Mouse (Mus musculus): Measurements from ENCODE around the gene Rftn1. TPM values are rescaled to one million over a fixed set of nuclear protein-coding genes. Genes with fewer than 3 reads are reported as not detected.

Gene Rftn1
- polyA plus RNA-seq, 1 experiment = 6.8 TPM

DNA sequence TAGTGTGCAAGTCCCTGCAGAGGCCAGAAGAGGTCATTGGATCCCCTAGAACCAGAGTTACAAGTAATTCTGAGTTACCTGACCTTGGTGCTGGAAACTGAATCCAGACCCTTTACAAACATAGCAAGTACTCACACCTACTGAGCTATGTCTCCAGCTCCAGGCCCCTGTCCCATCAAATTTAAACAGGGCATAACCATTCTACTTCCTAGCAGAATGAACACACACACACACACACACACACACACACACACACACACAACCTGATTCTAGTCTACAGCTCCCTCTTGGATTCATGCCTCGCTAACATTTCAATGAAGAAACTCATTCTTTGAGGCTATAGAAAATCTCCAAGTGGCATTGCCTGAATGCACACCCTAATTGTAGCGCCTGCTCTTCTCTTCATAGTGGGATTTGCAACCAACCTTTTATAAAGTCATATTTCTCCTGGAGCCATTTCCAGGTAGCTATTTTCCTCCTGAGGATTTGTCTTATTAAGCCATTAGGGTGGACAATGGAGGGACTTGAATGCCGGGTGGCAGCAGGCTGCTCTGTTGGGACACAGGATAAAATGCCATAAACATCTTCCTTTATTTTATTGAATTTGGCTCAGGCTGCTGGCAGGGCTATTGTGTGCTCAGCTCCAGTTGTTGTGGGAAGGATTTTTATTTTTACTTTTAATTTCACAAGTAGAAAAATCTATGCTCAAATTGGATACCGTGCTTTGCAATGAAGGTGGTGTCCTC lies 213.6 kb downstream of the Rftn1 start:
- Histone ChIP-seq H3K36me3 (replicated peaks; ENCODE audit: low read length) (no peaks in the 10 kb centered on the region), H3K9me3 (0 out of 2 replicates have a peak, but pooled peaks cover 10% of the 10 kb centered on the region), H3K4me1 (no peaks in the 10 kb centered on the region), H3K27me3 (replicated peaks) (no peaks in the 10 kb centered on the region), H3K4me3 (replicated peaks) (no peak overlapping the region)
- TF ChIP-seq FLI1 (IDR thresholded peaks at IDR 0.05; ENCODE audit: low read length) (no peak), GATA1 (IDR thresholded peaks at IDR 0.05; ENCODE audit: borderline replicate concordance, low read length) (no peak)

DNA sequence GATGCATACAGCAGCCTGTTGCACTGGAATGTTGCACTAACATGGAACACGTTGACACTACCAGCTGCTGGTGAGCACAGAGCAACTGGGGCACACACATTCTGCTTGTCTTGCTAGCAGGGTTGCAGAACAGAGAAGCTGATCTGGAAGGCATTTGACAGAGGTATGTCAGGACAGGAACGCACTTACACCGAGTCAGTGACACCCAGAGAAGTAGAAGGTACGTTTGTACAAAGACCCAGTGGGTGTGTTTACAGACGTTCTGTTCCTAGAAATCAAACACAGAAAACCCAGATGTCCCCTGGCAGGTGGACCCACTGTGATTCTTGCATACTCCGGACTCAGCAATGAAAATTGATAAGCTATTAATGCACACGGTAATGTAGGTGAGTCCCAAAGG lies 215.0 kb downstream of the Rftn1 start:
- Histone ChIP-seq H3K4me1 (no peaks in the 10 kb centered on the region), H3K4me3 (replicated peaks) (peak overlapping the region; percentile 67), H3K9me3 (0 out of 2 replicates have a peak, but pooled peaks cover 8% of the 10 kb centered on the region), H3K36me3 (replicated peaks; ENCODE audit: low read length) (no peaks in the 10 kb centered on the region), H3K27me3 (replicated peaks) (no peaks in the 10 kb centered on the region)
- no peak for TF ChIP-seq FLI1 (IDR thresholded peaks at IDR 0.05; ENCODE audit: low read length)
- no peak for TF ChIP-seq GATA1 (IDR thresholded peaks at IDR 0.05; ENCODE audit: borderline replicate concordance, low read length)

DNA sequence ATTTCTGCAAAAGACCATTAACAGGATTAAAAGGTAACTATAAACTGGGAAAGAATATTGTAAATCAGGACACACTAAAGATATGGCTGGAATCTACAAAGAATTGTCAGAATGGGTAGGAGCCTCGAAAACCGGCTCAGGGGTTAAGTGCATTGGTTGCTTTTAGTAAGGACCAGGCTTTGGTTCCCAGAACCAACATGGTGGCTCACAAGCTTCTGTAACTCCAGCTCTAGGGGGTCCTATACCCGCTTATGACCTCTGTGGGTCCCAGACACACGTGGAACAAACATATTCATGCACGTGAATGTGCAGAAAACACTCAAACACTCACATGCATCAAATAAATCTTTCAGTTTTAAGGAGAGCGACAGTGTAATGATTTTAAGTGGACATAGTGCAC lies 215.5 kb downstream of the Rftn1 start:
- Histone ChIP-seq H3K36me3 (replicated peaks; ENCODE audit: low read length) (no peaks in the 10 kb centered on the region), H3K9me3 (0 out of 2 replicates have a peak, but pooled peaks cover 9% of the 10 kb centered on the region), H3K4me3 (replicated peaks) (no peak overlapping the region), H3K4me1 (no peaks in the 10 kb centered on the region), H3K27me3 (replicated peaks) (no peaks in the 10 kb centered on the region)
- TF ChIP-seq GATA1 (IDR thresholded peaks at IDR 0.05; ENCODE audit: borderline replicate concordance, low read length) (no peak), FLI1 (IDR thresholded peaks at IDR 0.05; ENCODE audit: low read length) (no peak)

GRCm38 (mm10) chr17:49972164-49972563 lies 218.3 kb downstream of the Rftn1 start:
- peaks cover 9% of the 10 kb centered on the region for H3K4me1 ChIP-seq

DNA sequence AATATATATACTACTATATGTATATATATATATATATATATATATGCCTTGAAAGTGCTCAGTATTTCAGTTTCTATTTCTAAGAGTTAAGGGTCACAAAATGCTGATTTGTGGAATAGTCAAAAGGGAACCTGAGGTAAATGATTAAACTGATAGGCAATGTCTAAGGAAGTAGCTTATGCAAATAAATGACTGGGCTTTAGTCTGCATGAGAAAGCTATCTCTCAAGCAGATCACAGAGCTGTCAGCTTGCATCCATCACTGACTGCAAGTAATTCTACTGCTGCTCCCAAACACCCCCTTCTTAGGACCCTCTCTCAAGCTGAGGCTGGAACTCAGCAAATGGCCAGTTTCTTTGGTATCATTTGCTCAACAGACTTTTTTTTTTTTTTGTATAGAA lies 219.4 kb downstream of the Rftn1 start:
- Histone ChIP-seq H3K4me3 (replicated peaks) (no peak overlapping the region), H3K4me1 (peaks cover 9% of the 10 kb centered on the region), H3K27me3 (replicated peaks) (no peaks in the 10 kb centered on the region), H3K36me3 (replicated peaks; ENCODE audit: low read length) (no peaks in the 10 kb centered on the region), H3K9me3 (0 out of 2 replicates have a peak, but pooled peaks cover 6% of the 10 kb centered on the region)
- no peak for TF ChIP-seq FLI1 (IDR thresholded peaks at IDR 0.05; ENCODE audit: low read length)
- TF ChIP-seq GATA1 (IDR thresholded peaks at IDR 0.05; ENCODE audit: borderline replicate concordance, low read length) = no peak

More at GRCm38 (mm10) chr17:49972164-49972563, 218.3 kb downstream of the Rftn1 start:
- H3K4me3 ChIP-seq (replicated peaks) = no peak overlapping the region
- TF ChIP-seq GATA1 (IDR thresholded peaks at IDR 0.05; ENCODE audit: borderline replicate concordance, low read length) = no peak
- no peaks in the 10 kb centered on the region for H3K36me3 ChIP-seq (replicated peaks; ENCODE audit: low read length)
- 0 out of 2 replicates have a peak, but pooled peaks cover 6% of the 10 kb centered on the region for H3K9me3 ChIP-seq
- H3K27me3 ChIP-seq (replicated peaks) = no peaks in the 10 kb centered on the region

DNA sequence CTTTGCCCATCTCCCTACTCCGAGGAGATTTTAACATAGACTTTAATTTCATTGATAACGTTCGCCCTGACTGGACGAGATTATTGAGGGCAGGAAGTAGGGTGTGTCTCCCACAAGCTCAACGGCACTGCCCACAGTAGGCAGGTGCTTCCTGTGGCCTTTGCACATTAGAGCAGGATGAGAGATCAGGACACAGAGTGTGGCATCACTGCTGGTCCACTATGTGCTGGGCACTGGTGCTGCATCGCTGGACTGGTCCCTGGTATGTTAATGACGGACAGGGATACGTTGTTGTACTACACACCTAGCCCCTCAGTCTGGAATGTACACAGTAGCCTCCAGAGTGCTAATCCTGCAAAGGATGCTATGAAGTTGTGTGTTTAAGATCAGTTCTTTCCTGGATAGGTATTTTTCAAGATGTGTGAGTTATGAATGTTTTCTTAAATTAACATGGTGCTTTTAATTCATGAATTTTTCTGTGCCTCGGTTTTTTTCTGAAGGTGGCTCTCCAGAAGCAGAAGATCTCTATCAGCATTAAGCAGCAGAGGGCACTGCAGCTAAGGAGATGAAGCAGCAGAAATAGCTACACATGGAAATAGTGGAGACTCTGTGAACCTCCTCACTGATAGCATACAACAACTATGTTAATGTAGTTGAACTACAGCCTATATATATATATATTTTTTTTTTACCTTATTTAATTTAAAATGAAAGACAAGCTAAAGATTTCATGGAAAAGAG lies 221.8 kb downstream of the Rftn1 start:
- TF ChIP-seq GATA1 (IDR thresholded peaks at IDR 0.05; ENCODE audit: borderline replicate concordance, low read length) = no peak
- TF ChIP-seq FLI1 (IDR thresholded peaks at IDR 0.05; ENCODE audit: low read length) = no peak
- H3K4me1 ChIP-seq = peaks cover 9% of the 10 kb centered on the region
- peak overlapping the region; percentile 71 for H3K4me3 ChIP-seq (replicated peaks)
- no peaks in the 10 kb centered on the region for H3K27me3 ChIP-seq (replicated peaks)
- no peaks in the 10 kb centered on the region for H3K36me3 ChIP-seq (replicated peaks; ENCODE audit: low read length)
- 0 out of 2 replicates have a peak, but pooled peaks cover 6% of the 10 kb centered on the region for H3K9me3 ChIP-seq

DNA sequence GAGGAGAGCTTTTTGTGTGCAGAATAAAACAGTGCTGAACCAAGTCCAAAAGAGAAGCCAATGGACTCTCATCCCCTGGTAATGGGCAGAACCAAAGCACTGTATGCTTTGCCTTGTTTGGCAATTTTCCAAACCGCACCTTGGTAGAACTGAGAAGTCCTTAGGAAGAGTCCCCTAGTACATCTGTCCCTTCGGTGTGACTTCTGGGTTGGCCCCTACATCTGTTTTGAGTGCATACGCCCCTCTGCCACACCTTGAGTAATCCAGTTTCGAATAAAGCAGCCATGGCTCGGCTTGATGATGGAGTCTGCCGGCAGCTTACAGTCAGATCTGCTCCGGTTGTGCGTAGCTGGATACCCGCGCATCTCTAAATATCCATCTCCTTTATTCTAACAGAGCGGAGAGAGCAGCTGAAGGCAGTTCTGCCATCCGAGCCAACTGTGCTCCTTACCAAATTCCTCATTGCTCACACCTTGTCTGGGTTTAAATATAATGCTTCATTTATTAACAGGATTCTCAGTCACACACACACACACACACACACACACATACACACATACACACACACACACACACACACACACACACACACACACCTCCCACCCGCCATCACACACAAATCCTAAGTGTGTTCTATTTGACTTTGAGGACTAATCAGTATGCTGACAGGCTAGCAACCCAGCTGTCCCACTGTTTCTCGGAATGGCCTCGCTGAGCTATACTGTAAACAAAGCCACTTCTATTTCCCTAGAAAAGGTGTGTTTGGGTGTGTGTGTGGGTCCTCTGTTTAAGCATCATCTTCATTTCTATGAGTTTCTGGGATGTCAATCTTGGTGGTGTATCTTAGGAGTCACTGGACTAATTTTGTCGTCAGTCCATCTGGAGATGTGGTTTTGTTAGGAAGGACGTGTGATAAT lies 224.4 kb downstream of the Rftn1 start:
- Histone ChIP-seq H3K4me1 (peaks cover 9% of the 10 kb centered on the region), H3K4me3 (replicated peaks) (no peak overlapping the region), H3K9me3 (0 out of 2 replicates have a peak, but pooled peaks cover 6% of the 10 kb centered on the region), H3K27me3 (replicated peaks) (no peaks in the 10 kb centered on the region), H3K36me3 (replicated peaks; ENCODE audit: low read length) (no peaks in the 10 kb centered on the region)
- no peak for TF ChIP-seq FLI1 (IDR thresholded peaks at IDR 0.05; ENCODE audit: low read length)
- TF ChIP-seq GATA1 (IDR thresholded peaks at IDR 0.05; ENCODE audit: borderline replicate concordance, low read length) = no peak

- TF ChIP-seq FLI1 (IDR thresholded peaks at IDR 0.05; ENCODE audit: low read length) (no peak), GATA1 (IDR thresholded peaks at IDR 0.05; ENCODE audit: borderline replicate concordance, low read length) (no peak)
- H3K4me3 ChIP-seq (replicated peaks) = no peak overlapping the region
- peaks cover 9% of the 10 kb centered on the region for H3K4me1 ChIP-seq
- 0 out of 2 replicates have a peak, but pooled peaks cover 4% of the 10 kb centered on the region for H3K9me3 ChIP-seq
- no peaks in the 10 kb centered on the region for H3K36me3 ChIP-seq (replicated peaks; ENCODE audit: low read length)
- no peaks in the 10 kb centered on the region for H3K27me3 ChIP-seq (replicated peaks)
Measured at GRCm38 (mm10) chr17:49965035-49965434, 225.4 kb downstream of the Rftn1 start.

GRCm38 (mm10) chr17:49964471-49964870 lies 226.0 kb downstream of the Rftn1 start:
- peaks cover 7% of the 10 kb centered on the region for H3K9me3 ChIP-seq
- H3K4me1 ChIP-seq = peaks cover 9% of the 10 kb centered on the region
- H3K4me3 ChIP-seq (replicated peaks) = no peak overlapping the region
- no peaks in the 10 kb centered on the region for H3K27me3 ChIP-seq (replicated peaks)
- TF ChIP-seq GATA1 (IDR thresholded peaks at IDR 0.05; ENCODE audit: borderline replicate concordance, low read length) (no peak), FLI1 (IDR thresholded peaks at IDR 0.05; ENCODE audit: low read length) (no peak)
- no peaks in the 10 kb centered on the region for H3K36me3 ChIP-seq (replicated peaks; ENCODE audit: low read length)

Measured in megakaryocyte, embryonic 14.5 days (primary cell).